22 mouse cellular contexts compared by ENCODE assay signal in the genomic region with DNA sequence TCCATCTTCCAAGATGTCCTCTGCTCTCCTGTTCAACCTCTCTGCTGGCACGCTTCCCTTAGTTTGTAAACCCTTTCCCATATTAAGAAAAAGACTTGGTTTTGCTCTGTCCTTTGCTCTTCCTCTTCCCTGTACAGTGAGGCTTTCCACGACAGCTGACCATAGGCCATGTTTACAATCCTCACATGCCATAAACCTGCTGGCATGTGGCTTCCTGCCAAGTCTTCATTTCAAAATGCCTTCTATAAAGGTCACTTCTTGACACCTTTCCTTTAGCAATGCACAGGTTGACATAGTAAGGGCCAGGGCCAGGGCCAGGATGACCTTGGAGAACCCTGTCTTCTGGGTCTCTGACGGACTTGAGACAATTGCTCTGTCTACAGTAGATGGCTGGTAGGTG. TPM values are rescaled to one million over a fixed set of nuclear protein-coding genes. Genes with fewer than 3 reads are reported as not detected.
DNase-seq lines count a peak whose midpoint lies in the region; ATAC-seq and TF ChIP-seq lines count a peak whose summit lies in the region.
"Had no signal": no experiment of that assay in that cellular context is flagged by ENCODE, and none has a peak within 500 bp of the region (broad histone marks: within the 10 kb centered on the region; RNA-seq: fewer than 3 reads in every experiment).

No protein-coding gene starts in this region.

- no peak for TF ChIP-seq POLR2A in kidney, adult 2 months (IDR thresholded peaks at IDR 0.05; ENCODE audit: low read depth, low read length)

- H3K9me3 ChIP-seq in hindbrain, embryonic 13.5 days: no peaks in the 10 kb centered on the region
- H3K9me3 ChIP-seq in hindbrain, embryonic 12.5 days (replicated peaks): no peaks in the 10 kb centered on the region
- H3K9me3 ChIP-seq in stomach, postnatal 0 days (ENCODE audit: control insufficient read depth, low read length): no peaks in the 10 kb centered on the region
- H3K9me3 ChIP-seq: embryonic facial prominence, embryonic 12.5 days; forebrain, embryonic 15.5 days; G1E; heart, embryonic 10.5 days had no signal

- no peaks in the 10 kb centered on the region for H3K36me3 ChIP-seq in hindbrain, embryonic 13.5 days
- H3K36me3 ChIP-seq in hindbrain, embryonic 12.5 days: no peaks in the 10 kb centered on the region
- H3K36me3 ChIP-seq in kidney, adult 2 months (ENCODE audit: control insufficient read depth, insufficient read depth, low read length): no peaks in the 10 kb centered on the region
- H3K36me3 ChIP-seq in stomach, postnatal 0 days (ENCODE audit: control insufficient read depth, insufficient read depth, low read length): no peaks in the 10 kb centered on the region
- H3K36me3 ChIP-seq: embryonic facial prominence, embryonic 12.5 days; forebrain, embryonic 15.5 days; G1E had no signal

- TF ChIP-seq EP300 in stomach, postnatal 0 days (optimal IDR thresholded peaks at IDR 0.05): no peak

- peak; percentile 37 for DNase-seq in kidney, adult 2 months
- DNase-seq in kidney, postnatal 4 days: no peak
- DNase-seq in lung, postnatal 36 days: peak; percentile 41
- no peak for DNase-seq in lung, postnatal 10 days
- DNase-seq in stomach, postnatal 0 days (ENCODE audit: low spot score): peak; percentile 23
- no peak for DNase-seq in heart, adult 9 months (ENCODE audit: low spot score in 2 of 2)
- DNase-seq: adrenal gland, postnatal 10 days; B cell, adult 2 months; cerebellum, adult 11 months; cerebellum, adult 8-10 months; cerebellum, postnatal 25 days; gastrocnemius, postnatal 36 days; heart, adult 11 months; heart, postnatal 10 days; heart, postnatal 4 days had no signal

- no peak for TF ChIP-seq CTCF in kidney, adult 2 months (conservative IDR thresholded peaks at IDR 0.05; ENCODE audit: insufficient read depth, insufficient read length, low read depth, low read length)
- no peak for TF ChIP-seq CTCF in stomach, postnatal 0 days (IDR thresholded peaks at IDR 0.05; ENCODE audit: low read depth)

- 0 out of 2 replicates have a peak overlapping the region, but pooled peaks have one; percentile 24 for H3K9ac ChIP-seq in hindbrain, embryonic 13.5 days
- H3K9ac ChIP-seq in hindbrain, embryonic 12.5 days: no peak overlapping the region
- H3K9ac ChIP-seq in stomach, postnatal 0 days (ENCODE audit: low read length): no peak overlapping the region
- H3K9ac ChIP-seq: embryonic facial prominence, embryonic 12.5 days; forebrain, embryonic 15.5 days had no signal

- WGBS in hindbrain, embryonic 13.5 days: 94% methylated on average over 3 of the region's 3 CpGs
- WGBS in hindbrain, embryonic 12.5 days: 79% methylated on average over 3 of the region's 3 CpGs
- 61% methylated on average over 3 of the region's 3 CpGs for WGBS in kidney, adult 2 months
- 64% methylated on average over 3 of the region's 3 CpGs for WGBS in stomach, postnatal 0 days

- H3K4me2 ChIP-seq in hindbrain, embryonic 13.5 days: no peak overlapping the region
- no peak overlapping the region for H3K4me2 ChIP-seq in hindbrain, embryonic 12.5 days (replicated peaks)
- no peak overlapping the region for H3K4me2 ChIP-seq in stomach, postnatal 0 days (replicated peaks; ENCODE audit: low read depth)
- H3K4me2 ChIP-seq: embryonic facial prominence, embryonic 12.5 days; forebrain, embryonic 15.5 days had no signal

- H3K4me3 ChIP-seq in hindbrain, embryonic 13.5 days: no peak overlapping the region
- H3K4me3 ChIP-seq in hindbrain, embryonic 12.5 days: no peak overlapping the region
- no peak overlapping the region for H3K4me3 ChIP-seq in kidney, adult 2 months (ENCODE audit: insufficient read depth, low read depth, low read length)
- no peak overlapping the region for H3K4me3 ChIP-seq in stomach, postnatal 0 days (ENCODE audit: low read depth, low read length)
- H3K4me3 ChIP-seq: embryonic facial prominence, embryonic 12.5 days; forebrain, embryonic 15.5 days; heart, embryonic 10.5 days had no signal

- no peak for ATAC-seq in hindbrain, embryonic 13.5 days (ENCODE audit: low FRiP score)
- no peak for ATAC-seq in hindbrain, embryonic 12.5 days (ENCODE audit: low FRiP score)
- no peak for ATAC-seq in stomach, postnatal 0 days (ENCODE audit: low FRiP score, low TSS enrichment)
- ATAC-seq: CD4-positive, CD25-positive, alpha-beta regulatory T cell, adult 4 months; forebrain, embryonic 15.5 days had no signal

- H3K27me3 ChIP-seq in hindbrain, embryonic 13.5 days: peaks cover 29% of the 10 kb centered on the region
- H3K27me3 ChIP-seq in hindbrain, embryonic 12.5 days: peaks cover 27% of the 10 kb centered on the region
- no peaks in the 10 kb centered on the region for H3K27me3 ChIP-seq in kidney, adult 2 months (replicated peaks; ENCODE audit: control insufficient read depth, insufficient read depth, low read length)
- H3K27me3 ChIP-seq in stomach, postnatal 0 days (ENCODE audit: control insufficient read depth, insufficient read depth, low read length): no peaks in the 10 kb centered on the region
- H3K27me3 ChIP-seq: forebrain, embryonic 15.5 days had no signal

- no peak overlapping the region for H3K27ac ChIP-seq in hindbrain, embryonic 13.5 days
- no peak overlapping the region for H3K27ac ChIP-seq in hindbrain, embryonic 12.5 days
- no peak overlapping the region for H3K27ac ChIP-seq in kidney, adult 2 months (ENCODE audit: insufficient read depth, low read depth, low read length)
- no peak overlapping the region for H3K27ac ChIP-seq in stomach, postnatal 0 days (replicated peaks)
- H3K27ac ChIP-seq: embryonic facial prominence, embryonic 12.5 days; forebrain, embryonic 15.5 days; heart, embryonic 10.5 days had no signal

- peaks cover 20% of the 10 kb centered on the region for H3K4me1 ChIP-seq in hindbrain, embryonic 13.5 days (replicated peaks)
- H3K4me1 ChIP-seq in hindbrain, embryonic 12.5 days: peaks cover 13% of the 10 kb centered on the region
- peaks cover 4% of the 10 kb centered on the region; the same call in 1 of the 2 replicates for H3K4me1 ChIP-seq in kidney, adult 2 months (ENCODE audit: control insufficient read depth, insufficient read depth, low read length)
- no peaks in the 10 kb centered on the region for H3K4me1 ChIP-seq in stomach, postnatal 0 days (replicated peaks; ENCODE audit: control insufficient read depth, insufficient read depth)

RNA-seq across cellular contexts. Expression of gene Pkd1, which starts 3.4 kb away (rescaled TPM):
- polyA plus RNA-seq in hindbrain, embryonic 13.5 days (2015; fragmentation: Nextera tagmentation; extraction: Ambion mirVana): 20.1 and 21.6 TPM in 2 replicates
- 20.5 and 25.5 TPM in 2 replicates for polyA plus RNA-seq in hindbrain, embryonic 12.5 days (2016; fragmentation: Nextera tagmentation; extraction: Ambion mirVana)
- polyA plus RNA-seq in kidney, adult 2 months (2012; rRNA removed): 34.6 and 42.9 TPM in 2 replicates
- 10.9 and 12.3 TPM in 2 replicates for polyA plus RNA-seq in stomach, postnatal 0 days (2015; fragmentation: Nextera tagmentation; extraction: Ambion mirVana)

RNA-seq across cellular contexts. Expression of gene Rab26, which starts 12.2 kb away (rescaled TPM):
- 2.8 and 3.1 TPM in 2 replicates for polyA plus RNA-seq in hindbrain, embryonic 13.5 days (2015; fragmentation: Nextera tagmentation; extraction: Ambion mirVana)
- 2.1 and 2.8 TPM in 2 replicates for polyA plus RNA-seq in hindbrain, embryonic 12.5 days (2016; fragmentation: Nextera tagmentation; extraction: Ambion mirVana)
- polyA plus RNA-seq in kidney, adult 2 months (2012; rRNA removed): 0.56 and 0.58 TPM in 2 replicates
- polyA plus RNA-seq in stomach, postnatal 0 days (2015; fragmentation: Nextera tagmentation; extraction: Ambion mirVana): 0.82 and 0.85 TPM in 2 replicates

RNA-seq across cellular contexts. Expression of gene Traf7, which starts 18.5 kb away (rescaled TPM):
- 86.0 and 89.9 TPM in 2 replicates for polyA plus RNA-seq in hindbrain, embryonic 13.5 days (2015; fragmentation: Nextera tagmentation; extraction: Ambion mirVana)
- polyA plus RNA-seq in hindbrain, embryonic 12.5 days (2016; fragmentation: Nextera tagmentation; extraction: Ambion mirVana): 86.5 and 87.0 TPM in 2 replicates
- 108 and 124 TPM in 2 replicates for polyA plus RNA-seq in kidney, adult 2 months (2012; rRNA removed)
- polyA plus RNA-seq in stomach, postnatal 0 days (2015; fragmentation: Nextera tagmentation; extraction: Ambion mirVana): 41.8 and 42.6 TPM in 2 replicates

RNA-seq across cellular contexts. Expression of gene Caskin1, which starts 57.8 kb away (rescaled TPM):
- 32.8 and 34.3 TPM in 2 replicates for polyA plus RNA-seq in hindbrain, embryonic 13.5 days (2015; fragmentation: Nextera tagmentation; extraction: Ambion mirVana)
- polyA plus RNA-seq in hindbrain, embryonic 12.5 days (2016; fragmentation: Nextera tagmentation; extraction: Ambion mirVana): 24.2 and 25.0 TPM in 2 replicates
- 0.52 and 0.80 TPM in 2 replicates for polyA plus RNA-seq in kidney, adult 2 months (2012; rRNA removed)
- 0.84 and 1.3 TPM in 2 replicates for polyA plus RNA-seq in stomach, postnatal 0 days (2015; fragmentation: Nextera tagmentation; extraction: Ambion mirVana)
- polyA plus RNA-seq: G1E had no signal

Comparison
In these comparisons a context has a peak if more than half of its experiments do, and no peak if none do; other contexts are left out.
1. DNase-seq: peak in kidney, adult 2 months (single experiment), lung, postnatal 36 days (single experiment) and stomach, postnatal 0 days (single experiment); none in kidney, postnatal 4 days (0 of 2), lung, postnatal 10 days (single experiment) and heart, adult 9 months (0 of 2).